Mouse (Mus musculus) stomach, postnatal 0 days (tissue): ENCODE measurements around the gene Kif2a. TPM values are rescaled to one million over a fixed set of nuclear protein-coding genes. Genes with fewer than 3 reads are reported as not detected.

ENCODE experiments used
- ATAC-seq: fragments of 200-750 bp; cut with Nextera tagmentation; 2 replicates; pipeline ENCODE4 v1.8.0; 2017; ENCODE audit not compliant: low FRiP score, low TSS enrichment
- DNase-seq: peaks from one replicate; pipeline ENCODE4 v3.0.0-alpha.2; 2016; ENCODE audit warnings: low spot score
- H3K27ac ChIP-seq: fragments of 300-500 bp; sonication (generic); replicated peaks from 2 replicates; pipeline ENCODE4 v1.5.1; 2014; ENCODE audit warnings: mild to moderate bottlenecking, control low read depth
- H3K27me3 ChIP-seq: fragments of 300-500 bp; sonication (generic); 2 replicates; pipeline ENCODE4 v1.6.1; 2014; ENCODE audit warnings: low read length; ENCODE audit not compliant: control insufficient read depth, insufficient read depth
- H3K36me3 ChIP-seq: fragments of 300-500 bp; sonication (generic); 2 replicates; pipeline ENCODE4 v1.6.1; 2014; ENCODE audit warnings: low read length, mixed read lengths; ENCODE audit not compliant: control insufficient read depth, insufficient read depth
- H3K4me1 ChIP-seq: fragments of 300-500 bp; sonication (generic); replicated peaks from 2 replicates; pipeline ENCODE4 v1.6.1; 2014; ENCODE audit warnings: antibody characterized with exemption; ENCODE audit not compliant: control insufficient read depth, insufficient read depth
- H3K4me2 ChIP-seq: fragments of 300-500 bp; sonication (generic); replicated peaks from 2 replicates; pipeline ENCODE4 v1.6.1; 2014; ENCODE audit warnings: low read depth, mild to moderate bottlenecking, control low read depth, moderate library complexity
- H3K4me3 ChIP-seq: fragments of 300-500 bp; sonication (generic); 2 replicates; pipeline ENCODE4 v1.5.1; 2014; ENCODE audit warnings: low read depth, low read length, control low read depth
- H3K9ac ChIP-seq: fragments of 300-500 bp; sonication (generic); 2 replicates; pipeline ENCODE4 v1.6.1; 2014; ENCODE audit warnings: mild to moderate bottlenecking, low read length, control low read depth, mixed read lengths
- H3K9me3 ChIP-seq: fragments of 300-500 bp; sonication (generic); 2 replicates; pipeline ENCODE4 v1.6.1; 2016; ENCODE audit warnings: low read length; ENCODE audit not compliant: control insufficient read depth
- CTCF ChIP-seq: IDR thresholded peaks from 2 replicates; pipeline ENCODE4 v1.5.1; 2016; ENCODE audit warnings: antibody characterized with exemption, low read depth, mild to moderate bottlenecking, moderate library complexity
- EP300 ChIP-seq: optimal IDR thresholded peaks from 2 replicates; pipeline ENCODE3; 2016; ENCODE audit warnings: antibody characterized with exemption
- WGBS: fragments of 180-500 bp; shearing (Covaris S2); extraction: QIAGEN DNeasy Blood & Tissue Kit; methylation state at CpG from one replicate; pipeline ENCODE4 v1.1.7; 2014; 5-methylcytosine and 5-hydroxymethylcytosine counted together
- polyA plus RNA-seq: library from polyadenylated mRNA; unstranded; fragments of >200 nt; fragmentation: Nextera tagmentation; extraction: Ambion mirVana; gene quantifications from 2 replicates; pipeline ENCODE4 v1.2.1, GENCODE M21; 2015

Gene Kif2a
- polyA plus RNA-seq, 1 experiment from 2014 or later, result 16.7 TPM

DNA sequence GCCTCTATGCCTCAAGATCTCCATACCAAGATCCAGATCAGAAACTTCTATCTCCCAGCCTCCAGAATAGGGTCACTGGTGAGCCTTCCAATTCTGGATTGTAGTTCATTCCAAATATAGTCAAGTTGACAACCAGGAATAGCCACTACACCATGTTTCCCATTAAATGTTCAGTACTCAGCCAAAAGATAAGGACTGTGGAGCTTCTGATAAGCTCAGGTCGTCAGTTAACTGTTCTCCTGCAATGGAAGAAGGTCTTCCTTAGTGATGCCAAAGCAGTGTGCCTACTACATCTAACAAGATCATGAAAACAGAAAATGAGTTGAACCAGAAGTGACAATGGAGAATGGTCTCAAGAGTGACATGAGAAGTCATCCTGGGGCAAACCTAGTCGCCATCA, 25.0 kb downstream of the Kif2a start:
- Histone ChIP-seq H3K9me3 (no peaks in the 10 kb centered on the region), H3K27me3 (no peaks in the 10 kb centered on the region), H3K4me3 (no peak overlapping the region), H3K9ac (no peak overlapping the region), H3K27ac (no peak overlapping the region), H3K4me1 (no peaks in the 10 kb centered on the region), H3K36me3 (no peaks in the 10 kb centered on the region), H3K4me2 (no peak overlapping the region)
- DNase-seq (no peak), ATAC-seq (no peak)
- WGBS, result 70% methylated on average over 2 of the region's 2 CpGs
- TF ChIP-seq CTCF (no peak), EP300 (no peak)

GRCm38 (mm10) chr13:106961496-106961895, 60.4 kb downstream of the Kif2a start:
- no peak overlapping the region for H3K4me2 ChIP-seq
- no peak for ATAC-seq

GRCm38 (mm10) chr13:106960557-106960956, 61.4 kb downstream of the Kif2a start:
- Histone ChIP-seq H3K9ac (no peak overlapping the region), H3K9me3 (no peaks in the 10 kb centered on the region), H3K36me3 (peaks cover 13% of the 10 kb centered on the region; the same call in 1 of the 2 replicates), H3K4me3 (no peak overlapping the region), H3K4me2 (no peak overlapping the region), H3K27ac (no peak overlapping the region), H3K27me3 (no peaks in the 10 kb centered on the region), H3K4me1 (no peaks in the 10 kb centered on the region)
- 85% methylated on average over 3 of the region's 3 CpGs for WGBS
- TF ChIP-seq CTCF (no peak), EP300 (no peak)
- no peak for DNase-seq
- ATAC-seq, result no peak

More at GRCm38 (mm10) chr13:106961496-106961895, 60.4 kb downstream of the Kif2a start:
- H3K4me3 ChIP-seq, result no peak overlapping the region
- H3K9ac ChIP-seq, result no peak overlapping the region
- no peak overlapping the region for H3K27ac ChIP-seq
- H3K36me3 ChIP-seq, result peaks cover 11% of the 10 kb centered on the region; the same call in 1 of the 2 replicates
- no peaks in the 10 kb centered on the region for H3K27me3 ChIP-seq
- H3K4me1 ChIP-seq, result no peaks in the 10 kb centered on the region
- WGBS, result 88% methylated on average over 4 of the region's 4 CpGs
- no peaks in the 10 kb centered on the region for H3K9me3 ChIP-seq
- no peak for TF ChIP-seq EP300
- TF ChIP-seq CTCF, result no peak
- DNase-seq, result no peak

DNA sequence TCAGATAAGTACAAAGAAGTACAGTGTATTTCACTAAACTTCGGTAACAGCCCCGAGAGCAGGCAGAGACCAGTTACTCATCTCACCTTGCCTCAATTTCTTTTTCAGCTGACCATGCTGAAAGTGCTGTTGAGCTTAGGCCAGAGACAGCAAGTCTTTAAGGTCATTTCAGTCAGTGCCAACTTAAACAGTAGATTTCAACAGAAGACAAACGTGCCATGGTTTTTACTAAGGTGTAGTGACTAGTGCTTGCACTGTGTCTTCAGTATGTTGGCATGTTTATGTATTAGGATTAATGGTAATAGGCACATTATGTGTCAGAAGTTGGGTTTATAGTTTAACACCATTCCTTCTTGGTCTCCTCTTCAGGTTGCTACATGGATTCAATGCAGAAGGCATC, 63.6 kb downstream of the Kif2a start:
- no peak overlapping the region for H3K9ac ChIP-seq
- TF ChIP-seq EP300 (no peak), CTCF (no peak)
- H3K9me3 ChIP-seq, result no peaks in the 10 kb centered on the region
- no peak overlapping the region for H3K27ac ChIP-seq
- ATAC-seq (no peak), DNase-seq (no peak)
- H3K4me1 ChIP-seq, result no peaks in the 10 kb centered on the region
- H3K27me3 ChIP-seq, result no peaks in the 10 kb centered on the region
- H3K4me3 ChIP-seq, result no peak overlapping the region
- WGBS, result 83% methylated on average over 3 of the region's 3 CpGs
- no peak overlapping the region for H3K4me2 ChIP-seq
- peaks cover 10% of the 10 kb centered on the region; the same call in 1 of the 2 replicates for H3K36me3 ChIP-seq

DNA sequence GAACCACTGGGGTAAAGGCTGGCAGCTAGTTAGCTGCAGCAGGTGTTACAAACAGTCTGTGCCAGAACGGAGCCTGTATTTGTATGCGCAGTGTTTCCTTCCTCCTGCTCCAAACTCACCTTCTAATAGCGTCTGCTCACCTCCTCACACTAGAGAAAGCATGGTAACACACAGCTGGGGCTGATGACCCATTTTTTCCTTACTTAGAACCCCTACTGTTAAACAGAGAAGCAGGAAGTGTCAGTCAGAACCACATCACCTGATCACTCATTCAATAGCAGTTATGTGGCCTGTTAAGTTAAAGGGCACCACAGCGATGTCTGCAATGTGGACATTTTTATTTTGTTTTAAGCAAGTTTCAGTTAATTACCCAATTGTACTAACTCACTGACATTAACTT, 64.4 kb downstream of the Kif2a start:
- Histone ChIP-seq H3K9ac (no peak overlapping the region), H3K4me2 (no peak overlapping the region), H3K9me3 (no peaks in the 10 kb centered on the region), H3K27me3 (no peaks in the 10 kb centered on the region), H3K36me3 (peaks cover 9% of the 10 kb centered on the region; the same call in 1 of the 2 replicates), H3K4me3 (no peak overlapping the region), H3K4me1 (no peaks in the 10 kb centered on the region), H3K27ac (no peak overlapping the region)
- ATAC-seq, result no peak
- 93% methylated on average over 4 of the region's 4 CpGs for WGBS
- no peak for DNase-seq
- TF ChIP-seq EP300 (no peak), CTCF (no peak)

GRCm38 (mm10) chr13:106954880-106955279, 67.0 kb downstream of the Kif2a start:
- WGBS, result 95% methylated on average over 3 of the region's 3 CpGs
- DNase-seq, result no peak
- Histone ChIP-seq H3K9me3 (no peaks in the 10 kb centered on the region), H3K4me3 (no peak overlapping the region), H3K27me3 (no peaks in the 10 kb centered on the region), H3K4me1 (no peaks in the 10 kb centered on the region), H3K36me3 (peaks cover 18% of the 10 kb centered on the region), H3K9ac (no peak overlapping the region), H3K4me2 (no peak overlapping the region), H3K27ac (no peak overlapping the region)
- no peak for ATAC-seq
- TF ChIP-seq EP300, result no peak
- TF ChIP-seq CTCF, result no peak
